Mouse (Mus musculus): ENCODE measurements at regions not wholly inside any gene's neighbourhood (a gene's known extent, or its start where the extent isn't known, plus 50 kb on each side); places are given as distances from the start of the nearest gene placed in this dataset.
"Not testable (repeated sequence)": the region's sequence is repeated elsewhere in the genome, so short reads cannot be mapped to it uniquely, and the experiment has no call there.

GRCm38 (mm10) chr4:97509576-97509975 is 263.0 kb upstream of the Nfia start:
- DNase-seq, result no peak

GRCm38 (mm10) chr4:97505734-97506133 is 266.8 kb upstream of the Nfia start:
- no peak for DNase-seq

GRCm38 (mm10) chr4:97491248-97491804 is 281.2 kb upstream of the Nfia start:
- no peak for DNase-seq

- DNase-seq, result no peak
Measured at GRCm38 (mm10) chr4:97486354-97486753, 286.2 kb upstream of the Nfia start.

GRCm38 (mm10) chr4:97485225-97485624 is 287.3 kb upstream of the Nfia start:
- DNase-seq, result no peak

- no peak for DNase-seq
Measured at GRCm38 (mm10) chr4:97482701-97483246, 289.8 kb upstream of the Nfia start.

GRCm38 (mm10) chr4:97481836-97482235 is 290.7 kb upstream of the Nfia start:
- no peak for DNase-seq

GRCm38 (mm10) chr4:97476571-97477190 is 293.7 kb upstream of the Gm10192 start:
- peak; percentile 17 for DNase-seq

- DNase-seq, result not testable (repeated sequence)
Measured at GRCm38 (mm10) chr4:97473492-97473891, 290.5 kb upstream of the Gm10192 start.

GRCm38 (mm10) chr4:97465932-97466666 is 283.1 kb upstream of the Gm10192 start:
- no peak for DNase-seq

- no peak for DNase-seq
Measured at GRCm38 (mm10) chr4:97465517-97465916, 282.6 kb upstream of the Gm10192 start.

GRCm38 (mm10) chr4:97461177-97461576 is 278.2 kb upstream of the Gm10192 start:
- no peak for DNase-seq

GRCm38 (mm10) chr4:97439288-97440029 is 256.5 kb upstream of the Gm10192 start:
- no peak for DNase-seq

GRCm38 (mm10) chr4:97432681-97433080 is 249.7 kb upstream of the Gm10192 start:
- no peak for DNase-seq

- DNase-seq, result no peak
Measured at GRCm38 (mm10) chr4:97432094-97432493, 249.1 kb upstream of the Gm10192 start.

GRCm38 (mm10) chr4:97431239-97431638 is 248.3 kb upstream of the Gm10192 start:
- DNase-seq, result no peak

- DNase-seq, result no peak
Measured at GRCm38 (mm10) chr4:97419845-97420244, 236.9 kb upstream of the Gm10192 start.

GRCm38 (mm10) chr4:97418616-97419015 is 235.7 kb upstream of the Gm10192 start:
- DNase-seq, result peak; percentile 10

- DNase-seq, result no peak
Measured at GRCm38 (mm10) chr4:97417943-97418342, 235.0 kb upstream of the Gm10192 start.

- no peak for DNase-seq
Measured at GRCm38 (mm10) chr4:97408633-97409296, 225.8 kb upstream of the Gm10192 start.

GRCm38 (mm10) chr4:97394697-97395280 is 211.8 kb upstream of the Gm10192 start:
- no peak for DNase-seq

- DNase-seq, result no peak
Measured at GRCm38 (mm10) chr4:97381084-97381483, 198.1 kb upstream of the Gm10192 start.

Data from liver (tissue).